Mouse (Mus musculus) cerebellum, adult 18-20 months (tissue): Measurements from ENCODE around the gene Slc38a8.
A peak's percentile ranks its signal among the peaks of the same experiment; 100 is the strongest.

Source experiments
- DNase-seq, 2 experiments: peaks; one replicate each; pipeline ENCODE4 v3.0.0; 2021

The Slc38a8 gene

DNA sequence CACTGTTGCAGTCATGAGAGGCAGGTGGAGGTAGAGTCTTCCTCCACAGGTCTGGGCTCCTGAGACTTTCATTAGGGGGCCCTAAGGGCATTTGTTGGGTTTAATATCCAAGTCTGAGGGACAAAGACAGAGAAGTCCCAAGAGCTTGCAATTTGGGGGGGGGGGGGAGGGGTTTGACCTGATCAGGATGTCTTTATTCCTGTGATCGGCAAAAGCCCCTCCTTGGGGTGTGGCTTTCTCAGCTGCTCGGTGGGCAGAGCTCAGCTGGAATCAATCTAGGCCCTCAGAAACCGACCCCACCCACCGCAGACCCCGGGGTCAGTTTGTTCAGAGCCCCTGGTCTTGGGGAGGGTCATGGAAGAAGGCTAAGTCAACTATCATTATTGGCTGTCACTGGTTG lies at the start of gene Slc38a8:
Gene Slc38a8, minus strand, starts transcription at position 101 of the 400 bp plus-strand sequence.
- DNase-seq: no peak

DNA sequence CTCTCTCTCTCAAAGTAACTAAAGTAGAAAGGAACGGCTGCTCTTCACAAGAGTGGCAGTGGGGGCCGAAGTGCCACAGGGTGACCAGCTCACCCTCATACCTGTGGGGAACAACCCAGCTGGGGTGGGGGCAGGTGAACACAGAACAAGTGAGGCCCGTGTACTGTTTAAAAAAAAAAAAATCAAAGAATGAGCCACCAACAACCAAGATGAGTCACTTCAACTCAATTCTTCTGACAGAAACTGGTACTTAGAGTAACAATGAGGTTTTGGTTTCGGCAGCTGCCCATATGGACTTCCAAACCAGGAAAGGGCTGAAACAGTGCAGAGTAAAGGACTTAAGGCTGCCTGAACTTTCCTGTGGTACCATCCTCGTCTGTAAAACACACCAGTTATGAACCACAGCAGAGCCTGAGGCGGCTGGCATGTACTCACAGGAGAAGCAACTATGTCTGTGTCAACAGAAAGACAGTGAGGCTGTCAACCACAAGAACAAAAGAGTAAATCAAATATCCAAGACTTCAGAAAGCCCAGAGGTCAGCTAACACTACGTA lies 47.1 kb upstream of the Slc38a8 start:
- no peak for DNase-seq

DNA sequence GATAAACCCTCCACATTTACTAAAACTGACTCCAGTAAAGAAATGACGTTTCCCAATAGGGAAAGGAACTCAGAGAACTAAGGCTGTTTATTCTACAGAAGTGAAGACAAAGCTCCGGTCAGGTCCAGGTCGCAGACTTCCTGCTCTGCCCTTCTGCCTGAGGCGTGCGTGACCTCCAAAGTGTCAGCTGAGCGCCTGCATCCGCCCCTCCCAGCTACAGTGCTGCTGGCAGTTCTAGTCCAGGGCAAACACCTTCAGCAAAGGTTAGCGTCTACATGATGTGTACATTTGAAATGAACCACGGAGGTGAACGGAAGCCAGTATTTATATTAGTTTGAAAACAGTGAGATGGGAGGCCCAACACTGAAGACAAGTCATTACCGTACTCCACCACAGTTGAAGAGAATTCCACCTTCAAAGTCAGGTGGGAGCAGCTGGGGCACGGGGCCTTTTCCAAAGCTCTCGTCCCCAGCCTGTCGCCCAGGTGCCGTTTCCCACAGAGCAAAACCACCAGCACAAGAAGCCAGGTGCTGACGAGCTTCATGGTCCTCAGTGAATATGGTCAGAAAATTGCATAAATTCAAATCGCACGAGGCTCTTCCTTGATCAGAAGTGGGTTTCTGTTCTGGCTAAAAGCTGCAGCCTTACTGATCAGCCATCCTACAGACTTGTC lies 45.7 kb upstream of the Slc38a8 start:
- DNase-seq: no peak

DNA sequence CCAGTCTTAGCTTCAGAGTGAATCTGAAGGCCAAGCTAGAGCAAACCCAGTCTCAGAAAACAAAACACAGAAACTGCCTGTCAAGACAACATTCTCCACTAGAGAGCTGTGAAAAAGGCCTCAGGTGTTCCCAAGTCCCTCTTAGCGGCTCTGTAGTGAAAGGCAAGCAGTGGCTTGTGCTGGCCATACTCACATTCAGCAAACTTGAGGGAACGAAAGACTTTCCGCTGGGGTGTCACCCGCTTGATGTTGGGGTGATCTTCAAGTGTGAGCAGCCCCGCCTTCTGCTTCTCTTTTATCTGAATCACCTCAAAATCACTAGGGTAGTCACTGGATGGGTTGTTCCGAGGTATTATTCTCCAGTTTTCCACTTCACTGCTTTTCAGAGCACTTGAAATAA lies 44.3 kb upstream of the Slc38a8 start:
- DNase-seq: no peak

DNA sequence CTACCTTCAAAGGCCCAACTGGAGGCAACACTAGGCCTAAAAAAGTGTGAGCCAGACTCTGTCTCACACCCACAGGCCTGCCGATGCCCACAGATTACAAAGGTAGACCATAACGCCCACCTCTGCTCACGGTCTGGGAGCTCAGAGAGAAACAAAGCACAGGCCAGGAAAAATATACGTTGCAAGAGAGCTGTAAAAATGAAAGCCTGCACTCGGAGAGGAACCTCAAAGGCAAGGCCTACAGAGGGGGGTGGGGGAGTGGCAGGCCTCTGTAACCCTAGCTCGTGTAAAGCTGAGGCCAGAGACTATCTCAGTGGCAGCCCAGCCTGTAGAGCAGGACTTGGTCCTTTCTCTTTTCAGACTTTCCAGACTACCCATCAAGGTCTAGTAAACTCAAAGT lies 43.7 kb upstream of the Slc38a8 start:
- no peak for DNase-seq

DNA sequence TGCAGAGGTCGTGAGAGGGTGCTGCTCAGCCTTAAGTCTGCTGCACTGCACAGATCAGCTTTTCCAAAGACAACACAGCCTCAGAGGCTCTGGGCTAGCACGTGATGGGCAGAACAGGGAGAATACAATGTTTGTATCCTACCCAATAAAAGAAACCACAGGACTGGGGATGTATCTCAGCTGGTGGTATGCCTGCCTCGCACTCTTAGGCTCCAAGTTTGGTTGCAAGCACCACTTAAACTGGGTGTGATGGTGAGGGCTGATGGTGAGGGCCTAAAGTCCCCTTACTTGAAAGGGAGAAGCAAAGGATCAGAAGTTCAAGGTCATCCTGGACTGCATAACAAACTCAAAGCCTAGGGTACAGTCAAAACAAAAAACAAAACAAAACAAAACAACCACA lies 43.1 kb upstream of the Slc38a8 start:
- DNase-seq: no peak

DNA sequence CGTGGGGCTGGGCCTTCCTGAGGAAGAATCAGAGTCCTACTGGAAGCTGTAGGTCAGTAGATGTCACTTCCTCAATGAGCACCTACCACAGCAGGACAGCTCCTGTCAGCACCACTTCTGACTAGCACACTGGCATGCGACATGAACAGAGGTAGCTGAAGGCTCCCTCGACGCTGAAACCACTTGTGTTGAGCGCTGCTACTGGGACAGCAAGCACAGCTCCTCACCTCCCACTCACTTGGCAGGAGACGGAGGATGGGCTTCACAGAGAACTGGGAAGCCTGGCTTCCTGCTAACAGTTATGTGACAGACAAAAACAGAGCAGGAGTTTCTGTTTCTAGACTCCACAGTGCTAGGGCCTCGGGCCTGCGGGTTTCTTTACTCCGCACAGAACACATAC lies 30.5 kb upstream of the Slc38a8 start:
- no peak for DNase-seq

DNA sequence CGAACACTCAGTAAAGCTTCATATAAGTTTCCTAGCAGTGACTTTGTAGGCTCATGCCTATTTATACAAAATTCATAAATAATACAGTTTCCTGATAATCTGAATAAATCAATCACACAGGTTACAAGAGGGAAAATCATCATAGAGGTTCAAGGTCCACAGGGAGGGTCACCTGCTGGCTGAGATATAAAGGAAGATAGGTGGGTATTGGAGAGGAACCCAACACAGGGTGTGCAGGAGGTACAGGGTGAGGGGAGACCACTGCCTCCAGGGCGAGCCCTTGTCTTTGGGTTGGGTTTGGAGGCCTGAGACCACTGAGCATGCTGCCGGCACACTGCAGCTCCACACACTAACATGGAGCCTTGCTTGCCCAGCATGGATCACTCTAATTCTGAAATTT lies 29.9 kb upstream of the Slc38a8 start:
- no peak for DNase-seq

DNA sequence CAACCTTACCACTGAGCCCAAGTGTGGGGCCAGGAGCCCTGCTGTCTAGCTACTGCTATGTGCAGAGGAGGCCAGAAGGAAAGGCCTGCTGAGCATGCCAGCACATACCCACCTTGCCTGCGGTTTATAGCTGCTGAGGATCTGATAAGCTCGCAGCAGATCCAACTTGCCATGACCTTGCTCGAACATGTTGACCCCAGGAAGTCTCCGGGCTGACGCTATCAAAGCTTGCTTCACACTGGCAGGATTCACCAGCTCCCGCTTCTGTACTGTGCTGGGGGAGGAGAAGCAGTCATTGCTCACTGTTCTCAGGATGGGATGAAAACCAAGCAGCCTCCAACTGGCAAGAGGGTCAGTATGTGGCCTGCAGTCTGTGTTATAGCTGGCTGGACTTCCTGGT lies 29.4 kb upstream of the Slc38a8 start:
- no peak for DNase-seq

DNA sequence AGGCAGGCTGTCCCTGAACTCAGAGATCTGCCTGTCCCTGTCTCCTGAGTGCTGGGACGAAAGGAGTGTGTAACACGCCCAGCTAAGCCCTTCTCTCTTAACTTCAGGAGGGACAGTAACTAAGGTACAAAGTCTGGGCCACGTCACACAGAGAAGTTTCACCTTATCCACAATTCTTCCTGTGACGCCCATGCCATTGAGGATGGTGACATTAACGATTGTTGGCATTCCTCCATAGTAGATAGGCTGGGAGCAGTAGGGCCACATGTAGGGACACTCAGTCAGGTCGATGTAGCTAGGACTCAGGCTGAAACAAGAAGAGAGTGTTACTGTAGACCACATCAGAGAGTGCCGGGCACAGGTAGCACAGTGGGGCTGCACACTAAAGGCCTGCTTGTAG lies 27.3 kb upstream of the Slc38a8 start:
- no peak for DNase-seq

DNA sequence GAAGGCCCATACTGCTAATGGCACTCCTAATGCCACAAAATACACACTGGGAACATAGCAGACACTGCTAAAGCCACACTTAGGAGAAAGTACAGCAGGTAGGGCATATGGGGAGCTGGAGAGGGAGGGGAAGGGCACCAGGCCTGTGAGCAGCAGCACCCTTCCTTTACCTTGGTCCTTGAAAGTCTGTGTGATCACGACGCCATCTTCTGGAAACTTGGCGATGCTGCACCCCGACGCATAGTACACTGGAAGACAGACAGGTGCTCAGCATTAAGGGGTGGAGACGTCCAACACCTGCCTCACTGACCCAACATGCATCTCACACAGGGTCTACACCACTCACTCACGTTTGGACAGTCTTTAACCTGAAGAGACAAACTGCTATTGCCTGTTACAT lies 18.6 kb upstream of the Slc38a8 start:
- DNase-seq: no peak

DNA sequence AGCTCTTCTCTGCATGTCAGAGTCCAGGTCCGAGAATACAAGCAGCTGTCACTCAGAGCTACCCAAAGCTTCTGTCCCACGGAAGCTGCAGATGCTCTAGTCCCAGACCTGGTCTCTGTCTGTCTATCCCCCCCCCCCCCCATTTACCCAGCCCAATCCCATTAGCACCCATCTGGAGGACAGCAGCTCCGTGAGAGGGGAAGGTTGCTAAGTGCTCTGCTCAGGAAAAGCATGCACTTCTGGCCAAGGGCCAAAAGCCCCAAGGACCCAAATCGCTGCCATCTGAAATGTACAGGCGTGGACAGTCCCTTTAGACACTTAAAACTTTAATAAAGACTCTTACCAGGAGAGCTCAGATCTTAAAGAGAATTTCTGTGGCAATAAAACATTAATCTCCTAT lies 15.2 kb upstream of the Slc38a8 start:
- no peak for DNase-seq

DNA sequence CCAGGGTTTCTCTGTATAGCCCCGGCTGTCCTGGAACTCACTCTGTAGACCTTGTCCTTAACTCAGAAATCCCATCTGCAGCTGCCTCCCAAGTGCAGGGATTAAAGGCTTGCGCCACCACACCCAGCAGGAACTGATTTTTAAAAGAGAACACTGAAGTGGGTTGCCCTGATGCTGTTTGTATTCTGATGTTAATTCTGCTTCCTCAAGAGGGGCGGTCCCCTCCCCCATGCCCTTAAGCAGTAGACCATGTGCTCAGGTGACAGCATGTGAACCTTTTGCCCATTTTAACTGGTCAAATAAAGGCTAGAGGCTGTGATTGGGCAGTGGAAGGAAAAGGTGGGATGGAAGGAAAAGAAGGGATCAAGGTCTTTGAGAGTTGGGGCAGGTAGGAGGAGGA lies 14.3 kb upstream of the Slc38a8 start:
- DNase-seq: no peak

DNA sequence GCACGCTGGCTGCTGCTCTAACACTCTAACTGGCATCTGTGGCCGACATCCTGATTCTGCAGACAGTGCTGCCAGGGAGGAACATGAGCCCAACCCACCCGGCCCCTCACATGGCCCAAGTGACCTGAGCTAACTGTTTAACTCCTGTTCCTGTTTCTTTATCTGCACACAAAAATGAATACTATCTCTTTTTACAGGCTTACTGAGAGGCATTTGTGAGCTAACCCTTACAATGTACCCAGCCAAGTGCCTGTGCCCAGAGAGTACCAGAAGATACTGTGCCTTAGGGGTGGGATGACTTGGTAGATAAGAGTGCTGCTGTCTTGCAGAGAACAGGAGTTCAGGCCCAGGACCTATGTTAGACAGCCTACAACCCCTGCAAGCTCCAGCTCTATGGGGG lies 13.4 kb upstream of the Slc38a8 start:
- no peak for DNase-seq

DNA sequence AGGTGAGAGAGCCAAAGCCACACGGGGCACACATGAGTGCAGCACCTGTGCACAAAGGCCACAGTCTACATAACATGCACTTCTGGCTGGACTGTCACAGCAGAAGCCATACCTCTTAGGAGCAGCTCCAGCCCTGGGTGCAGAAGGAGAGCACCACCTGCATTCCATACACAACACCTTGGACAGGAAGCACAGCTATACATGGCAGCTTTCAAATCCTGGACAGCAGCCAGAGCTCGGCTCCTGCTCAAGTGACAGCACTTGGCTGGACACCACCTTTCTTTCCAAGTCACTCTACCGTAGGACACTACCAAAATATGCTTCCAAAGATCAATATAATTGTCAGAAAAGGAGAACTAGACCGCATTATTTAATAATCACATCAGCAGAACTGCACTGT lies 11.9 kb upstream of the Slc38a8 start:
- peak; percentile 65 to 70 for DNase-seq

DNA sequence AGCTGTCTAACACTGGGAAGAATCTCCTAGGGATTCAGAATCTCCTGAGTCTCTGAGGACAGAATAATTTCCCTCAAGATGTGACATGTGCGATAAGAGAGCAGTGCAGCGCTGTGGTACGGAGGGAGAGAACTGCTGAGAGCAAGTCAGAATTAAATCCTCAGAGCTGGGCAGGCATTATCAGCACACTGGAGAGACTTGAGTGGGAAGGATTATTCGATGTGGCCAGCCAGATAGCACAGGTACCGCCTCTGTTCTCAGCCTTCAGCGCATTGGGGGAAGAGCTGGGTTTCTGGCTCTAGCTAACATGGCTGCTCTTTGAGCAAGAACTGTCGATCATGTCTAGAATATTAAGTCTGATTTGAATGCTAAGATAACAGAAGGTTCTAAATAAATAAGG lies 10.2 kb upstream of the Slc38a8 start:
- DNase-seq: no peak

DNA sequence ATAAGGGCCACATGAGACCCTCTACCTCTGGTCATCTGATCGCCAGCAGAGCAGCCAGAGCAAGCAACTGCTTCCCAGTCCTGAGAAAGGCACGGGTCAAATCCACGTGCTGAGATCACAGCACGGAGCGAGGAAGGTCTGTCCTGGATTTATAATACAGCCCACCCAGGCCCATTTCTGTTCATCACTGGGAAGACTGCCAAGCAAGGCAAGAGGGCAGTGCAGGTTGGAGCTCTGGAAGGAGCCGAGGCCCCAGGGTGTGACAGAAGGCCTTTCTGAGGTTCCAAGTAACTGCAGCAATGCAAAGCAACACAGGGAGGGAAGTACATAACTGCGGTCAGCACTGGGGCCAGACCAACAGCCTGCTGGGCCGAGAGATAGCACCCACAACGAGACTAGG lies 9.0 kb upstream of the Slc38a8 start:
- DNase-seq: peak in 1 of 2 experiments; percentile 14

DNA sequence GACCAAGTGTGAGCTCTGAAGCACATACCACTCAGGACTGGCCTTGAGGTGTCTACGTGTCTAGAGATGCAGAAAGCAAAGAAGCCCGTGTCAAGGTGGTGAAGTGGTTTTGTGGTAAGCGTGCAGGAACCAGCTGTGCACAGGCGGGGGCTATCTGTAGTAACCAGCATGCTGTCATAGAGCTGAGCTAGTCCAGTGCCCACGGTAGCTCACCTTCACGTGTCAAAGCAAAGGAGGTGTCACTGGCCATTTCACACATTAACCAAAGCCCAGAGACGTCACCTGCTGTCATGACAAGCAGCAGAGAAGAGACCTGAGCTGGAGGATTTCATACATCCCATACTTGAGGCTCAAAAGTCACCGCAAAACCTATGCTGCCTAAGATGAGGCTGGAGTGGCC lies 4.6 kb upstream of the Slc38a8 start:
- no peak for DNase-seq

DNA sequence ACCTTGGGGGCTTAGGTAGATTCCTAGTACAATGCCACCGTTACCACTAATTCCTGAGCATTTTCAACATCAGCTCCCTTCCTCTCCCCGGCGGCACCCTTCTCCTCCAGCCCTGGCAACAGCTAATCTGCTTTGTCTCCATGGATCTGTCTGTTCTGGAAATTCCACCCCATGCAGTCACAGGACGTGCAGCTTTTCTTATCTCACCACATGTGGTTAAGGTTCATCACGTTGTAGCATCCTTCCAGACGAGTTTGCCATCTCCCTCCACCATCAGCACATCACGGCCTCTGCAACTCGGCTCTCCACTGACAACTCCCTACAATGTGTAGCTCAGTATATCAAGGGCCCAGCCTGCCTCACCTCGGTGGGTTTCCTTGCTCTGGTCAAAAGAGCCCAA lies 4.0 kb upstream of the Slc38a8 start:
- no peak for DNase-seq

DNA sequence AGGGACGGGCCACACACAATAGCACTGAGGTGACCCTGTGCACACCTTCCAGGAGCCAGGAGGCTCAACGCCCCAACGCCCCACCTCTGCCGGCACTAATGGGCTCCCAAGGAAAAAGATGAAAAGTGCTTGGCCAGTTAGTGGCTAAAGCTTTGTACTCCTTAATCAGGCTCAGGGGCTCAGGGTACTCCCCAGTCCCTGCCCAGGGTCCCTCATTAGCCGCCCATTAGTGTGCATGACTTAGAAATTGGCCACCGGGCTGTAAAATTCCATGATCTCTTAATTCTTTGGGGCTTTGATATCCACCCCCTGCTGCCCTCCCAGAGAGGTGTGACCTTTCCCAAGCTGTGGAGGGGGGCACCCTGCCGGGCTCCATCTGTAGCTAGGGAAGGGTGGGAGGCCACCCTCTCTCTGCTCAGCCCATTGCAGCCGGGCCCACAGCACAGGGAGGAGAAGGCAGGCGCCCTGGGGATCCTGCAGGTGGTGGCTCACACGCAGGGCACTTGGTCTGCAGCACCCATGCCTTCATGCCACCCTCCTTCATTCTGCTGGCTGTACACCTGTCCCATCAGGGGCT lies 1.8 kb upstream of the Slc38a8 start:
- peak; percentile 19 to 36 for DNase-seq

DNA sequence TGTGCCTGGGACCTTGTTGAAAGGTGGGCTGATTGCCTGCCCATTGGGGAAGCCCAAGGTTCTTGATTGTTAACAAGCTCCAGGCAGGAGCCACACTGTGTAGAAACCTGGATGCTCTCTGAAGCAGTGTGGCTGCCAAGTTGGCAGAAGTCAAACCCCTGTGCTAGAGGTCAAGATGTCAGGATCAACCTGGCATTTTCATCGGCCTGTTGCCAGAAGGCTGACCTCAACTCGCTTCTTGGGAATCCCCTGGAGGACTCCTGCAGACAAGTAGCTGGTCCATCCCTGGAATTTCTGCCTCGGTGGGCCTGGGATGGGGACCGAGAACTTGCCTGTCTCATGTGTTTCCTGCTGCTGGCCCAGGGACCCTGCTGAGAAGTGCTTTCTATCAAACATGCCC lies 613 bp upstream of the Slc38a8 start:
- DNase-seq: peak; percentile 24 to 27

DNA sequence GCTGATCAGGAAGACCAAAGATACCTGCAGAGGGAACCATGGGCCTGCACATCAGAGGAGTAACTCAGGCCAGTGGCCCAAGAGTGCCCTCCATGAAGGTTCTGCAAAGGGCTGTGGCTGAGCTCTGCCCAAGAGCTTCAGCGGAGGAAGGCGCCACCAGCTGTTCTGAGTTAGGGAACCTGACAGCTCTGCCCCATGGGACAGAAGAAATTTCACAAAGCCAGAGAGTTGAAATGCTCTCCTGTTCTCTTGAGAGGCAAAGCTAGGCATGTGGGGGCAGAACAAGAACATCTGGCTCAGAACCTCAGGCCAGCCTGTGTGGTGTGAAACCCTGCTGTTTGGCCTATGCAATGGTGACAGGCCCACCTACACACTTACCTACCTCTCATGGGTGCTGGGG lies 1.7 kb downstream of the Slc38a8 start:
- no peak for DNase-seq

DNA sequence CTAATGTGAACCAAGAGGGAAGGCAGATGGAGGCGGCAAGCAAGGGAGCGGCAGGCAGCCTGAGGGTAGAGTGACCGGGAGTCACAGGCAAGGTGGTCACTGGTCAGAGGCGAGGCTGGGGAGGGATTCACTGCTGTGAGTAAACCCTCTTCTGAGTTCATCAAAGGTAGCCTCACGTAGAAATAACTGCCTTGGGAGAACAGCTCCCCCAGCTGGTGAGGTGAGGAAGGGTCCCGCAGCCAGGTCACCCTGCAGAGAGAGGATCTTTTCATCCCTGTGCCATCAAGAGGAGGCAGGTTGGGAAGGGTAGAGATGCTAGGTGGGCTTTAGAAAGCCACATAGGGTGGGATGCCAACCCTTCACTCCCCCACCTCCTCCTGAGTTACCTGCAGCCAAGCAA lies 4.7 kb downstream of the Slc38a8 start:
- DNase-seq: no peak

DNA sequence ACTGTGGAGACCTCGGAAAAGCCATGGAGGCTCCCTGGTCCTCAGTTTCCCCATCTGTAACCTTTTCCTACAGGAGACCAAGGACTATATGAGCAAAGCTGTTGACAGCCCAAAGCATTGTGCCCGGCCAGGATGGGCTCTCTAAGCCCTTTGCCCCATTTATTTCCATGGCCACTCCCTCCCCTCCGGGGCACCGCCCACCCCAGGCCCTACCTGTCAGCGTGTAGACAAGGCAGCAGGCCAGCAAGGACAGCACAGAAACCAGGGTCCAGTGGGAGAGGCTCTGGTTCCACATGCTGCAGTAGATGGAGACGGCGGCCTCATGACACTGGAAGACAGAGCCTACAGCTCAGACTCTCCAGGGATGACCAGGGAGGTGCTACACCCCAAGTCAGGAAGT lies 14.4 kb downstream of the Slc38a8 start:
- no peak for DNase-seq
